Mouse (Mus musculus) T-helper 2 cell (primary cell): ENCODE data around the gene Acot11.
"Not testable (repeated sequence)": the region's sequence is repeated elsewhere in the genome, so short reads cannot be mapped to it uniquely, and the experiment has no call there.

Source experiments
- in situ Hi-C: fragments of 300-600 bp; cut with MboI, MseI; formaldehyde crosslinking; loops from one replicate; pipeline ENCODE4 v1.15.1; 2025; ENCODE audit warnings: high pct_unique_total_duplicates

Acot11 gene

GRCm38 (mm10) chr4:106815396-106816324, 10.9 kb upstream of the Acot11 start:
- in situ Hi-C loops: loop anchor here (10.0 kb wide), 1 partner anchor 349 kb away; no protein-coding TSS in a partner anchor

- in situ Hi-C loops: loop anchor here (10.0 kb wide), 1 partner anchor 354 kb away; no protein-coding TSS in a partner anchor
These were observed 6.4 kb upstream of the Acot11 start for GRCm38 (mm10) chr4:106811162-106811561.

GRCm38 (mm10) chr4:106810039-106810438, 5.2 kb upstream of the Acot11 start:
- in situ Hi-C loops: loop anchor here (10.0 kb wide), 1 partner anchor 355 kb away; no protein-coding TSS in a partner anchor

GRCm38 (mm10) chr4:106807287-106807686, 2.5 kb upstream of the Acot11 start:
- in situ Hi-C loops: no loop called here

DNA sequence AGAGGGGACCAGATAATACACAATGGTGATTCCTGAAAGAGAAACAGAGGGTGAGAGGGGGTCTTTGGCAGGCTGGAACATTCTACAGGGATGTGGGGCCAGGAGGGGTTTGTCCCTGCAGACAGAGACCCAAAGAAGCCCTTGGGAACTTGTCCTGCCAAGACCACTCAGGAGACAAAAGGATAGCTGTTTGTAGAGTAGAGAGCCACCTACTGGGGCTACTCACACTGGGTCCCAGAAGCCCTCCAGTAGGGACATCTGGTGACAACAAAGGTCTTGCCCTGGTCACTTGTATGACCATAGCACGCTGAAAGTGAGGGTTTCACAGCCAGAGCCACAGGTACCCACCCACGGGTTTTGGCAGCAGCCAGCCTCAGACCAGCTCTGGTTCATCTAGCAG, 1.1 kb upstream of the Acot11 start:
- in situ Hi-C loops: no loop called here

DNA sequence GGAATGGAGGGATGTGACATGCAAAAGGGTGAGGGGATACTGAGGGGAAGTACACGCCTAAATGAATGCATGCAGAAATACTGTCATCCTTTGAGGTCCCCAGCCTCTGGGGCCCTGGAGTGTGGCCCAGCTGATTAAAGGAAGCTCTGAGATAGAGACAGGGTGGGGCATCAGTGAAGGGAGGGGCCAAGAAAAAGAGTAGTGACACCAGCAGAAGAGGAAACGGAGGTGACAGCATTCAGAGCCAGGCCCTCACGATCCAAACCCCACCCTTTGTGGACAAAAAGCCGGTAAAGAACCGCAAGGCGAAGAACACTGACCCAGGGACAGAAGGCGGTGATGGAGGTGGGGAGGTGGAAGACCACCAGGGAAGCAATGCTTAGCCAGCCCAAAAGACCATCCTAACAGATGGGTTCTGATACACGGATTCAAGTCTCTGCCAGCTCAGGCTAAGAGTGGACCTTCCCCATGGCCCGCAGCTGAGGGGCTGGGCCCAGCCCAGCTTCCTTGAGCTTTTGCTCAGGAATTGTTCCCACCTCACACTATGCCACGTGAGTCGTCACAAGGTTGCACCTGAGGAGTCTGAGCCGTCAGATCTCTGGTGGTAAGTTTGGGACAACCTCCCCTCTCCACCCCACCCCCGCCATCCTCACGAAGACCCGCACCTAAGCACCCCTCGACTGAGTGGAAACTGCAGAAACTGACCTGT, 443 bp downstream of the Acot11 start:
- in situ Hi-C loops: no loop called here

DNA sequence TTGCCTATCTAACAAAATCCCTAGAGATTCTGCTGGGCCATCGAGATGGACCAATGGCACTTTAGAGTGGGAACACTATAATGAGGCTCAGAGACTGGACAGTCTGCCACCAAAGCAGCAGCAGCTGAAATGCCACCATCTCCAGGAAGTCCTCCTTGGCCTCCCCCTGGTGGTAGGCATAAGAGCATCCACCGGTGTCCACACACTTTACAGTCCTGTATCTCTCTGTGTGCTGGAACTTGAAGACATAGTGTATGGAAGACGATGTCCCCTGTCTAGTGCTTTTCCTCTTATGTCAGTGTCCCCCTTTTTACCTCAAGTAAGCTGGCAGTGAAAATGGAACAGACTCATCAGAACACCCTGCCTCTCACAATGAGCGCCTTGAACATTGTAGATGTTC, 1.0 kb downstream of the Acot11 start:
- in situ Hi-C loops: no loop called here

- in situ Hi-C loops: no loop called here
These were observed 4.9 kb downstream of the Acot11 start for GRCm38 (mm10) chr4:106799772-106800336.

- in situ Hi-C loops: no loop called here
These were observed 5.8 kb downstream of the Acot11 start for GRCm38 (mm10) chr4:106798908-106799546.

- in situ Hi-C loops: no loop called here
These were observed 9.5 kb downstream of the Acot11 start for GRCm38 (mm10) chr4:106795289-106795688.

DNA sequence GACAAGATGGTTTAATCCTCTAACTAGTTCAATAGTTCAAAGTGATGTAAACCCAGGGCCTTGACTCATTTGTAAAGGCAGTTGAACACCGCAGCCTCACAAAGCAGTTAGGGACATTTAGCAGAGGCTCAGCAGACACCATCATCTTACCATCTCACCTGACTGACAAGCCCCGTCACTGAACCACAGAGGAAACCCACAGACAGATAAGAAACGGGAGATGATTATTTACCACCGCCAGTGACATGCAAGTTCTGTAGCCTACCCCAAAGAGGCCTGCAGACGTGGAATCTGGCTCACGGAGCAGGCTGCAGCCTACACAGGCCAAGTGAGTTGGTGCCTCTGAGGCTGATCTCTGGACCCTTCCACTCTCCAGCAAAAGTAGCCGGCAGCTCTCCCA, 10.6 kb downstream of the Acot11 start:
- in situ Hi-C loops: no loop called here

DNA sequence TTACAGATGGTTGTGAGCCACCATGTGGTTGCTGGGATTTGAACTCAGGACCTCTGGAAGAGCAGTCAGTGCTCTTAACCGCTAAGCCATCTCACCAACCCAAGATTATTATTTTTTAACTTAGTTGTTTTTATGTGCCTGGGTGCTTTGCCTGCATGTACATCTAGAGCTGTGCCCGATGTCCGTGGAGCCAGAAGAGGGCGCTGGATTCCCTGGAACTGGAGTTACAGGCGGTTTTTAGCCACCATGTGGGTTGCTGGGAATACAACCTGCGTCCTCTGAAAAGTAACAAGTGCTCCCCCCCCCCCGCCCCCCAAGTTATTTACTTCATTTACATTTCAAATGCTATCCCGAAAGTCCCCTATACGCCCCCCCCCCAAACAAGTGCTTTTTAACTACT, 11.0 kb downstream of the Acot11 start:
- in situ Hi-C loops: not testable (repeated sequence)

DNA sequence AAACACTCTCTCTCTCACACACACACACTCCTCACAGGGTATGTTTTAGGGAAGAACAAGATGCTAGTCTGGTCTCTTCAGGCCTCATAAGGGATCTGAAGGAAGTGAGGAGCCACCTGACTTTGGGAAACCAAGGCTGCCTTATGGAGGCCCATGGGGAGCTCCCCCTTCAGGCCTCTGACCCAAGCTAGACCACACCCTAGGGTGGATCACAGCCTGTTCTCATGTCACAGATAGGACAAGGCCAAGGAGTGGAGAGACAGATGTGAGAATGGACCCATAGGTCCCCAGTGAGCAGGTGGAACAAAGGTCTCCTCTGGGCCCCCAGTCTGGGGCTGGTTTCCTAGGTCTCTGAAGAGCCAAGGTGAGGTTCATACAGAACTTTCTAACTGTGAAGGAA, 12.5 kb downstream of the Acot11 start:
- in situ Hi-C loops: no loop called here

DNA sequence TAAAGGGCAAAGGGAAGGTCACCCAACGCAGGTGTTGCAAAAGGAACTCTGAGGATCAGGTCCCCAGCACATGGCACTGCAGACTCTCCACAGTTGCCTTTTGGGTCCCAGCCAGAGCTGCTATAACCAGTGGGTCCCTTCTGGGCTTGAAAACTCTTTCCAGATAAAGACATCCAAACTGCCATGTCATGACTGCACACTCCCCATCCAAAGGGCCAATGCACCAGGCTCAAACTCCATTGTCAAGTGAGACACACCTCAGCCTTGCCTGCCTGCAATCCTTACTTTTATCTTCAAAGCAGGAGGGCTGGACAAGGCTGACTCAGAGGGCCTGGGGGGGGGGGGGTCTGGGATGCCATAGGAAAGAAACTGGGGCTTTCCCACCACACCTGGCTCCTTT, 13.9 kb downstream of the Acot11 start:
- in situ Hi-C loops: no loop called here

DNA sequence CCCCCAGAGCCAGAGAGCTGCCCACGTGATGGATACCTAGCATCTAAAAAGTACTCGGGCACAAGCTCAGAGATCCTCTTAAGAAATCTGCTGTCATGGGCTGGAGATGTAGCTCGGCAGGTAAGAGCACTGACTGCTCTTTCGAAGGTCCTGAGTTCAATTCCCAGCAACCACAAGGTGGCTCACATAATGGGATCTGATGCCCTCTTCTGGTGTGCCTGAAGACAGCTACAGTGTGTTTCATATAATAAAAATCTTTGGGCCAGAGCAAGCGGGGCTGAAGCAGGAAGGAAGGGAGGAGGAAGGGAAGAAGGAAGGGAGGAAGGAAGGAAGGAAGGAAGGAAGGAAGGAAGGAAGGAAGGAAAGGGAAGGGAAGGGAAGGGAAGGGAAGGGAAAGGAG, 14.6 kb downstream of the Acot11 start:
- in situ Hi-C loops: not testable (repeated sequence)

- in situ Hi-C loops: no loop called here
These were observed 15.1 kb downstream of the Acot11 start for GRCm38 (mm10) chr4:106789705-106790104.

DNA sequence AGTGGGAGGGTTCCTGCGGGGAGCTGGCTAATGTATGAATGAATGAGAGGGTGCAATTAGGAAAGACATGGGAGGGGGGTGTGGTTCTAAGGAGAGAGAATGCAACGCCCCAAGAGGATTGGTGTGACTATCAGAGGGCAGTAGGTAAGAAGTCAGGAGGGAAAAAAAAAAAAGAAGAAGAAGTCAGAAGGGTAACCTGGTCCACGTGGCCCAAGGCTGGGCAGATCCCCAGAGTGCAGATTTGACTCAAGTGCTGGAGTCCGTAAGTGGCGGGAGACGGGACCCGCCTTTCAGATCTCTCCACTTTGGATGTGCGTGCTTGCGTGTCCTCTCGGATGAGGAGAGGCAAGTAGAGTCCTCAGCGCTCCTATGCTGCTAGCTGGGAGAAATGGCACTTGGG, 16.2 kb downstream of the Acot11 start:
- in situ Hi-C loops: no loop called here

GRCm38 (mm10) chr4:106787830-106788229, 17.0 kb downstream of the Acot11 start:
- in situ Hi-C loops: no loop called here

- in situ Hi-C loops: no loop called here
These were observed 18.9 kb downstream of the Acot11 start for GRCm38 (mm10) chr4:106785753-106786540.

GRCm38 (mm10) chr4:106785345-106785744, 19.5 kb downstream of the Acot11 start:
- in situ Hi-C loops: no loop called here

DNA sequence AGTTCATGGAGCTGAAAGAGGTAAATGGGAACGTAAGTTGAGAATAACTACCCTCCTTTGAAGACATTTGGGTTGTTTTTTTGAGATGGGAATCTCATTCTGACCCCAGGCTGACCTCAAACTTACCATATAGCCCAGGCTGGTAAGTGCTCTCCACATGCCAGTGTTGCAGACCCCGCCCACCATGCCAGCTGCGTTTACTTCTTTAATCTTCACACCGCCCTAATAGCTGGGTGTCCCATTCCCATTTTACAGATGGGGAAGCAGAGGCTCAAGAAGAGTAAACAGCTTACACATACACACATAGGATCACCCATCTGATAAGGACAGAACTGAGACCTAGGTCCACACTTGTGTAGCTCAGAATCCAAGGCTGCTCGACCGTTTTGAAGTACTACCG, 20.0 kb downstream of the Acot11 start:
- in situ Hi-C loops: no loop called here
